Mouse (Mus musculus): ENCODE results near the gene Cxcl16. TPM values are rescaled to one million over a fixed set of nuclear protein-coding genes. Genes with fewer than 3 reads are reported as not detected.

The Cxcl16 gene
- polyA plus RNA-seq, 1 experiment from 2014 or later = 111 TPM

GRCm38 (mm10) chr11:70469764-70470163, 10.0 kb upstream of the Cxcl16 start:
- Histone ChIP-seq H3K79me2 (ENCODE audit: inconsistent target) (no peaks in the 10 kb centered on the region), H3K36me3 (ENCODE audit: inconsistent target) (no peaks in the 10 kb centered on the region), H3K27ac (peak overlapping the region; percentile 74), H3K4me3 (ENCODE audit: inconsistent target) (no peak overlapping the region)
- 95% methylated on average over 3 of the region's 3 CpGs for WGBS (ENCODE audit: missing documents)

- Histone ChIP-seq H3K79me2 (ENCODE audit: inconsistent target) (no peaks in the 10 kb centered on the region), H3K27ac (peak overlapping the region; percentile 74), H3K4me3 (ENCODE audit: inconsistent target) (no peak overlapping the region), H3K36me3 (ENCODE audit: inconsistent target) (no peaks in the 10 kb centered on the region)
- WGBS (ENCODE audit: missing documents) = 70% methylated on average over 4 of the region's 5 CpGs
Observed at GRCm38 (mm10) chr11:70467902-70468619, 8.3 kb upstream of the Cxcl16 start.

- no peaks in the 10 kb centered on the region for H3K36me3 ChIP-seq (ENCODE audit: inconsistent target)
- H3K27ac ChIP-seq = no peak overlapping the region
- H3K79me2 ChIP-seq (ENCODE audit: inconsistent target) = no peaks in the 10 kb centered on the region
- H3K4me3 ChIP-seq (ENCODE audit: inconsistent target) = no peak overlapping the region
- WGBS (ENCODE audit: missing documents) = 88% methylated on average over 11 of the region's 23 CpGs
Observed at GRCm38 (mm10) chr11:70465824-70466223, 6.0 kb upstream of the Cxcl16 start.

- Histone ChIP-seq H3K79me2 (ENCODE audit: inconsistent target) (no peaks in the 10 kb centered on the region), H3K4me3 (ENCODE audit: inconsistent target) (no peak overlapping the region), H3K27ac (no peak overlapping the region), H3K36me3 (ENCODE audit: inconsistent target) (no peaks in the 10 kb centered on the region)
- WGBS (ENCODE audit: missing documents) = 66% methylated on average over 16 of the region's 16 CpGs
Observed at GRCm38 (mm10) chr11:70465211-70465610, 5.4 kb upstream of the Cxcl16 start.

- WGBS (ENCODE audit: missing documents) = 97% methylated on average over 5 of the region's 5 CpGs
- Histone ChIP-seq H3K27ac (no peak overlapping the region), H3K4me3 (ENCODE audit: inconsistent target) (no peak overlapping the region), H3K36me3 (ENCODE audit: inconsistent target) (no peaks in the 10 kb centered on the region), H3K79me2 (ENCODE audit: inconsistent target) (peaks cover 4% of the 10 kb centered on the region; the same call in 1 of the 2 replicates)
Observed at GRCm38 (mm10) chr11:70463970-70464369, 4.2 kb upstream of the Cxcl16 start.

- WGBS (ENCODE audit: missing documents) = 24% methylated on average over 32 of the region's 32 CpGs
- Histone ChIP-seq H3K4me3 (ENCODE audit: inconsistent target) (peak within 1 kb of the TSS; percentile 57), H3K27ac (0 out of 2 replicates have a peak within 1 kb of the TSS, but pooled peaks have one; percentile 15), H3K79me2 (ENCODE audit: inconsistent target) (peaks cover 43% of the 10 kb centered on the region; the same call in 1 of the 2 replicates), H3K36me3 (ENCODE audit: inconsistent target) (peaks cover 27% of the 10 kb centered on the region; the same call in 1 of the 2 replicates)
Observed at GRCm38 (mm10) chr11:70458688-70459600, 840 bp downstream of the Cxcl16 start, which contains the start of gene Zmynd15. Gene Zmynd15 (plus strand): TSS chr11:70459433.

- Histone ChIP-seq H3K36me3 (ENCODE audit: inconsistent target) (peaks cover 27% of the 10 kb centered on the region; the same call in 1 of the 2 replicates), H3K79me2 (ENCODE audit: inconsistent target) (peaks cover 35% of the 10 kb centered on the region; the same call in 1 of the 2 replicates), H3K4me3 (ENCODE audit: inconsistent target) (no peak overlapping the region), H3K27ac (peak overlapping the region; percentile 87)
- WGBS (ENCODE audit: missing documents) = 17% methylated on average over 9 of the region's 9 CpGs
Observed at GRCm38 (mm10) chr11:70453261-70454044, 6.3 kb downstream of the Cxcl16 start.

GRCm38 (mm10) chr11:70451797-70452498, 7.8 kb downstream of the Cxcl16 start, which contains the start of gene Med11:
Gene Med11 (plus strand): TSS chr11:70451919.
- Histone ChIP-seq H3K27ac (peak within 1 kb of the TSS; percentile 87), H3K79me2 (ENCODE audit: inconsistent target) (peaks cover 21% of the 10 kb centered on the region; the same call in 1 of the 2 replicates), H3K4me3 (ENCODE audit: inconsistent target) (peak within 1 kb of the TSS; percentile 49), H3K36me3 (ENCODE audit: inconsistent target) (peaks cover 25% of the 10 kb centered on the region; the same call in 1 of the 2 replicates)
- WGBS (ENCODE audit: missing documents) = under 1% methylated on average over 46 of the region's 46 CpGs

GRCm38 (mm10) chr11:70450926-70451325, 8.9 kb downstream of the Cxcl16 start:
- Histone ChIP-seq H3K4me3 (ENCODE audit: inconsistent target) (no peak overlapping the region), H3K79me2 (ENCODE audit: inconsistent target) (peaks cover 11% of the 10 kb centered on the region; the same call in 1 of the 2 replicates), H3K36me3 (ENCODE audit: inconsistent target) (peaks cover 16% of the 10 kb centered on the region; the same call in 1 of the 2 replicates), H3K27ac (no peak overlapping the region)
- WGBS (ENCODE audit: missing documents) = 83% methylated on average over 2 of the region's 2 CpGs

GRCm38 (mm10) chr11:70447373-70447772, 12.4 kb downstream of the Cxcl16 start:
- WGBS (ENCODE audit: missing documents) = no CpG with 5 or more reads among the region's 1 CpGs
- Histone ChIP-seq H3K27ac (peak overlapping the region; percentile 91), H3K79me2 (ENCODE audit: inconsistent target) (no peaks in the 10 kb centered on the region), H3K36me3 (ENCODE audit: inconsistent target) (no peaks in the 10 kb centered on the region), H3K4me3 (ENCODE audit: inconsistent target) (no peak overlapping the region)

GRCm38 (mm10) chr11:70446756-70447155, 13.0 kb downstream of the Cxcl16 start:
- no peaks in the 10 kb centered on the region for H3K36me3 ChIP-seq (ENCODE audit: inconsistent target)
- H3K4me3 ChIP-seq (ENCODE audit: inconsistent target) = no peak overlapping the region
- peak overlapping the region; percentile 91 for H3K27ac ChIP-seq
- WGBS (ENCODE audit: missing documents) = 6% methylated on average over 3 of the region's 3 CpGs
- H3K79me2 ChIP-seq (ENCODE audit: inconsistent target) = no peaks in the 10 kb centered on the region

- Histone ChIP-seq H3K27ac (peak overlapping the region; percentile 91; the same call in 1 of the 2 replicates), H3K79me2 (ENCODE audit: inconsistent target) (peaks cover 9% of the 10 kb centered on the region; the same call in 1 of the 2 replicates), H3K36me3 (ENCODE audit: inconsistent target) (peaks cover 15% of the 10 kb centered on the region), H3K4me3 (ENCODE audit: inconsistent target) (no peak overlapping the region)
- 95% methylated on average over 6 of the region's 6 CpGs for WGBS (ENCODE audit: missing documents)
Observed at GRCm38 (mm10) chr11:70444667-70445066, 15.1 kb downstream of the Cxcl16 start.

GRCm38 (mm10) chr11:70443964-70444363, 15.8 kb downstream of the Cxcl16 start:
- H3K4me3 ChIP-seq (ENCODE audit: inconsistent target) = no peak overlapping the region
- 81% methylated on average over 3 of the region's 3 CpGs for WGBS (ENCODE audit: missing documents)
- peaks cover 22% of the 10 kb centered on the region for H3K36me3 ChIP-seq (ENCODE audit: inconsistent target)
- no peak overlapping the region for H3K27ac ChIP-seq
- H3K79me2 ChIP-seq (ENCODE audit: inconsistent target) = peaks cover 16% of the 10 kb centered on the region; the same call in 1 of the 2 replicates
